ENCODE assay signal across 8 mouse cellular contexts in the genomic region with DNA sequence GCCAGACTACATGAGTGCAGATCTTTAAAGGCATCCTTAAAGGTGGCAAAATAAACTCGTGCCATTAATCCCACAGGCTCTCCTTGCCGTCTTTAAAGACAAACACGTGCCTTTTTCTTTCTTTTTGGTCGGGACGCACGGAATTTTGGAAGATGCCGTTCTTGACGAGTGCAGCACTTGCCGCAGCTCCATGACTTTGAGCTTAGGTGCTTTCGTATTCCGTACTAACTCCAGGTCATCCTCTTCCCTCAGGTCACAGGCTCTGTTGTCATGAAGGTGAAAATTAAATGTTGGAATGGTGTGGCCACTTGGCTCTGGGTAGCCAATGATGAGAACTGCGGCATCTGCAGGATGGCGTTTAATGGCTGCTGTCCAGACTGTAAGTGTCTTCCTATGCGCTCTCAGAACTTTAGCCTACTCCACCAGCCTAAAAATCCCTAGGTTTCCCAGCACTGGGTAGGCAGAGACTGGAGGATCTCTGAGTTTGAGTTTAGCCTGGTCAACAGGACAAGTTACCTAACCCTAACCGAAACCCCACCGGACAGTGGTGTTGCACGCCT. TPM values are rescaled to one million over a fixed set of nuclear protein-coding genes. Genes with fewer than 3 reads are reported as not detected.
A peak's percentile ranks its signal among the peaks of the same experiment; 100 is the strongest.
DNase-seq lines count a peak whose midpoint lies in the region; ATAC-seq and TF ChIP-seq lines count a peak whose summit lies in the region.

No protein-coding gene starts in this region.

- peak overlapping the region; percentile 93 for H3K4me3 ChIP-seq in testis, adult 2 months (ENCODE audit: control insufficient read depth, low read depth, low read length)
- H3K4me3 ChIP-seq in limb, embryonic 15.5 days, result peak overlapping the region; percentile 95

- peak; percentile 48 for DNase-seq in cerebellum, adult 9-10 months
- DNase-seq in cerebellum, adult 9-11 months, result no peak
- no peak for DNase-seq in testis, postnatal 14 days (ENCODE audit: low spot score)
- DNase-seq in frontal cortex, postnatal 10 days (ENCODE audit: low spot score in 2 of 2), result no peak
- DNase-seq in thymus, postnatal 36 days, result no peak

- 40% methylated on average over 17 of the region's 17 CpGs for WGBS in limb, embryonic 15.5 days

- no peaks in the 10 kb centered on the region for H3K9me3 ChIP-seq in limb, embryonic 15.5 days

- ATAC-seq in limb, embryonic 15.5 days (ENCODE audit: insufficient number of reproducible peaks, low FRiP score, low TSS enrichment, low read depth), result no peak
- ATAC-seq in granulocyte monocyte progenitor cell, adult 5-6 weeks (replicated peaks; ENCODE audit: poor library complexity, severe bottlenecking), result no peak

- no peaks in the 10 kb centered on the region for H3K27me3 ChIP-seq in testis, adult 2 months (ENCODE audit: control insufficient read depth, insufficient read depth, low read length)
- no peaks in the 10 kb centered on the region for H3K27me3 ChIP-seq in limb, embryonic 15.5 days

- TF ChIP-seq CTCF in testis, adult 2 months (IDR thresholded peaks at IDR 0.05; ENCODE audit: control insufficient read depth, insufficient read depth, insufficient replicate concordance, low read depth, low read length), result no peak

- H3K27ac ChIP-seq in testis, adult 2 months (ENCODE audit: control insufficient read depth, insufficient read depth, low read depth, low read length), result peak overlapping the region; percentile 89; the same call in 1 of the 2 replicates
- H3K27ac ChIP-seq in limb, embryonic 15.5 days, result peak overlapping the region; percentile 93

- no peak for TF ChIP-seq POLR2A in testis, adult 2 months (IDR thresholded peaks at IDR 0.05; ENCODE audit: control insufficient read depth, low read depth, low read length)

- H3K36me3 ChIP-seq in testis, adult 2 months (ENCODE audit: control insufficient read depth, insufficient read depth, low read length), result peaks cover 4% of the 10 kb centered on the region; the same call in 1 of the 2 replicates
- peaks cover 56% of the 10 kb centered on the region for H3K36me3 ChIP-seq in limb, embryonic 15.5 days

- peak overlapping the region; percentile 97 for H3K9ac ChIP-seq in limb, embryonic 15.5 days

- H3K4me2 ChIP-seq in limb, embryonic 15.5 days, result peak overlapping the region; percentile 74

- H3K4me1 ChIP-seq in testis, adult 2 months (ENCODE audit: control insufficient read depth, insufficient read depth, low read length), result peaks cover 12% of the 10 kb centered on the region
- peaks cover 27% of the 10 kb centered on the region for H3K4me1 ChIP-seq in limb, embryonic 15.5 days

RNA-seq across cellular contexts. Expression of a gene that starts 0.8 kb away (rescaled TPM):
- polyA plus RNA-seq in testis, adult 2 months (2012; rRNA removed), result 178 and 209 TPM in 2 replicates
- 212 and 215 TPM in 2 replicates for polyA plus RNA-seq in limb, embryonic 15.5 days (2015; fragmentation: Nextera tagmentation; extraction: Ambion mirVana)
- total RNA-seq in granulocyte monocyte progenitor cell, adult 5-6 weeks (2014; fragmentation: Nextera tagmentation), result 80.9 and 96.2 TPM in 2 replicates
- 26.9 and 27.0 TPM in 2 replicates for total RNA-seq in granulocyte monocyte progenitor cell, adult 5-6 weeks (2017)

RNA-seq across cellular contexts. Expression of a gene that starts 0.9 kb away (rescaled TPM):
- polyA plus RNA-seq in testis, adult 2 months (2012; rRNA removed), result 22.8 and 23.6 TPM in 2 replicates
- polyA plus RNA-seq in limb, embryonic 15.5 days (2015; fragmentation: Nextera tagmentation; extraction: Ambion mirVana), result 342 and 405 TPM in 2 replicates
- 161 and 171 TPM in 2 replicates for total RNA-seq in granulocyte monocyte progenitor cell, adult 5-6 weeks (2014; fragmentation: Nextera tagmentation)
- 315 and 430 TPM in 2 replicates for total RNA-seq in granulocyte monocyte progenitor cell, adult 5-6 weeks (2017)

RNA-seq across cellular contexts. Expression of a gene that starts 9.2 kb away (rescaled TPM):
- 24.6 and 26.3 TPM in 2 replicates for polyA plus RNA-seq in testis, adult 2 months (2012; rRNA removed)
- 2.2 and 2.9 TPM in 2 replicates for polyA plus RNA-seq in limb, embryonic 15.5 days (2015; fragmentation: Nextera tagmentation; extraction: Ambion mirVana)
- not detected in 2 replicates for total RNA-seq in granulocyte monocyte progenitor cell, adult 5-6 weeks (2014; fragmentation: Nextera tagmentation)
- not detected in 2 replicates for total RNA-seq in granulocyte monocyte progenitor cell, adult 5-6 weeks (2017)

RNA-seq across cellular contexts. Expression of a gene that starts 17.6 kb away (rescaled TPM):
- 94.7 and 101 TPM in 2 replicates for polyA plus RNA-seq in testis, adult 2 months (2012; rRNA removed)
- polyA plus RNA-seq in limb, embryonic 15.5 days (2015; fragmentation: Nextera tagmentation; extraction: Ambion mirVana), result 581 and 641 TPM in 2 replicates
- total RNA-seq in granulocyte monocyte progenitor cell, adult 5-6 weeks (2014; fragmentation: Nextera tagmentation), result 514 and 552 TPM in 2 replicates
- total RNA-seq in granulocyte monocyte progenitor cell, adult 5-6 weeks (2017), result 163 and 168 TPM in 2 replicates

RNA-seq across cellular contexts. Expression of a gene that starts 18.7 kb away (rescaled TPM):
- polyA plus RNA-seq in testis, adult 2 months (2012; rRNA removed), result 106 and 116 TPM in 2 replicates
- polyA plus RNA-seq in limb, embryonic 15.5 days (2015; fragmentation: Nextera tagmentation; extraction: Ambion mirVana), result 130 and 136 TPM in 2 replicates
- 48.1 and 70.3 TPM in 2 replicates for total RNA-seq in granulocyte monocyte progenitor cell, adult 5-6 weeks (2014; fragmentation: Nextera tagmentation)
- total RNA-seq in granulocyte monocyte progenitor cell, adult 5-6 weeks (2017), result 21.9 and 35.5 TPM in 2 replicates

Comparison
In these comparisons a context has a peak if more than half of its experiments do, and no peak if none do; other contexts are left out.
1. RNA of a gene that starts 0.9 kb away (polyA plus RNA-seq): 342 to 405 TPM in limb, embryonic 15.5 days; 22.8 to 23.6 TPM in testis, adult 2 months; every median in the first group is over 10 times any median in the second.